Mouse (Mus musculus): ENCODE results near the gene Lrig1. TPM values are rescaled to one million over a fixed set of nuclear protein-coding genes. Genes with fewer than 3 reads are reported as not detected.

The Lrig1 gene
- total and polyA plus RNA-seq, 3 experiments = 0.58 to 0.75 TPM; not detected in 1

DNA sequence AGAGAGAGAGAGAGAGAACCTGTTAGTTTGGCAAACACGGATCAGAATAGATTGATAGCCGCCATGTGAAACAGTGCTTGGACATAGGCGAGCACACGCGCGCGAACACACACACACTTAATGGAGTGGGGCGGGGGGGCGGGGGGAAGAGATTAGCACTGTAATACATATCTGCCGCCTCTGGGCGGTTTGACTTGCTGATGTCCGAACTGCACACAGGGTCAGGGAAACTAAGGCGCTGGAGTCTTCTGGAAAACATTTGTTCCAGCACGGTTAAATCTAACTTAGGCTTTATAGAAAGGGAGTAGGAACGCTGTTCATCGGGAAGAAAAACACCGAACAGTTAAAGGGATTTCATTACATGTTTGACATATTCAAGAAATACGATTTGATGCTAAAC, 1.1 kb upstream of the Lrig1 start:
- no peaks in the 10 kb centered on the region for H3K9me3 ChIP-seq (replicated peaks; ENCODE audit: insufficient read depth, low read length)
- no peak overlapping the region for H3K9ac ChIP-seq (ENCODE audit: control insufficient read depth, low read depth, low read length, poor library complexity, severe bottlenecking)
- H3K4me3 ChIP-seq (ENCODE audit: control insufficient read depth in 1 of 2, insufficient read depth in 1 of 2, low read depth in 2 of 2, low read length in 2 of 2) = no peak overlapping the region

DNA sequence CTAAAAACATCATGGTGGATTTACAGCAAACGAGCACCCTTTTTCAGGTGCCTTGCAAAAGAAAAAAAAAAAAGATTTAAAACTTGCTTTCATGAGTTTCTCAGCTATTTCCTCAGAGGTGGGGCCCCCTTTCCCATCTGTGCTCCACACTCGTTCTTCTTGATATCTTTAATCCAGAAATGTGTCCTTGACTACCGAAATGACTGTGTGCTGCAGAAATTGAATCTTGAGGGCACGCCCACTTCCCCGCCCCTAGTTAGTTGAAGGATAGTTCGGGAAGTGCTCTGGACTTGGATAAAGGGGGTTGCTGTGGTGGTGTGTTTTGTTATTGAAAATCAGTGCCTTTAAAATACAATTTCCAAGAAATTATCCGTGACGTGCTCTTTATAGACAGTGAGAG, 654 bp upstream of the Lrig1 start:
- Histone ChIP-seq H3K4me1 (ENCODE audit: control insufficient read depth in 1 of 2, insufficient read depth in 2 of 2, low read length in 2 of 2) (no peaks in the 10 kb centered on the region; a peak in 1 of 4 replicates), H3K79me2 (ENCODE audit: control insufficient read depth, insufficient read depth, low read length, poor library complexity) (no peaks in the 10 kb centered on the region)

More for the DNA sequence above, 1.1 kb upstream of the Lrig1 start:
- TF ChIP-seq ETS1 (IDR thresholded peaks at IDR 0.05; ENCODE audit: low read depth, low read length) = no peak
- TF ChIP-seq POLR2AphosphoS2 (IDR thresholded peaks at IDR 0.05; ENCODE audit: low read length) = no peak
- no peak for TF ChIP-seq NRF1 (IDR thresholded peaks at IDR 0.05; ENCODE audit: insufficient read depth, low read depth, low read length, poor library complexity, severe bottlenecking)
- TF ChIP-seq MYC (IDR thresholded peaks at IDR 0.05; ENCODE audit: low read depth, low read length) = no peak
- no peak for TF ChIP-seq ZKSCAN1 (IDR thresholded peaks at IDR 0.05; ENCODE audit: low read depth, low read length)
- no peak for TF ChIP-seq ZC3H11A (IDR thresholded peaks at IDR 0.05; ENCODE audit: low read depth, low read length)
- TF ChIP-seq ZMIZ1 (IDR thresholded peaks at IDR 0.05; ENCODE audit: low read depth, low read length) = no peak
- TF ChIP-seq ZNF384 (IDR thresholded peaks at IDR 0.05; ENCODE audit: low read depth, low read length) = no peak
- TF ChIP-seq CHD2 (IDR thresholded peaks at IDR 0.05; ENCODE audit: low read length) = no peak
- TF ChIP-seq USF1 (IDR thresholded peaks at IDR 0.05; ENCODE audit: low read depth, low read length) = no peak
- no peak for TF ChIP-seq BHLHE40 (IDR thresholded peaks at IDR 0.05; ENCODE audit: borderline replicate concordance, low read depth, low read length)
- no peak for TF ChIP-seq MEF2A (IDR thresholded peaks at IDR 0.05; ENCODE audit: extremely low read depth, insufficient replicate concordance, low read depth, low read length, poor library complexity, severe bottlenecking)
- TF ChIP-seq POLR2AphosphoS5 (IDR thresholded peaks at IDR 0.05; ENCODE audit: borderline replicate concordance, low read depth, low read length) = no peak
- no peak for TF ChIP-seq ELF1 (IDR thresholded peaks at IDR 0.05; ENCODE audit: low read depth, low read length)
- no peak for TF ChIP-seq TAL1 (IDR thresholded peaks at IDR 0.05; ENCODE audit: low read length)
- TF ChIP-seq SIN3A (IDR thresholded peaks at IDR 0.05; ENCODE audit: low read length) = no peak
- no peaks in the 10 kb centered on the region for H3K79me2 ChIP-seq (ENCODE audit: control insufficient read depth, insufficient read depth, low read length, poor library complexity)
- no peaks in the 10 kb centered on the region; a peak in 1 of 4 replicates for H3K4me1 ChIP-seq (ENCODE audit: control insufficient read depth in 1 of 2, insufficient read depth in 2 of 2, low read length in 2 of 2)
- H3K36me3 ChIP-seq (ENCODE audit: control insufficient read depth in 1 of 2, insufficient read depth in 2 of 2, low read length in 2 of 2) = no peaks in the 10 kb centered on the region
- no peak for DNase-seq (ENCODE audit: low read depth, low spot score)
- no peaks in the 10 kb centered on the region for H3K27me3 ChIP-seq (ENCODE audit: control insufficient read depth in 1 of 2, insufficient read depth in 2 of 2, low read length in 2 of 2)
- H3K27ac ChIP-seq (ENCODE audit: control insufficient read depth, low read depth, low read length) = no peak overlapping the region

More for the DNA sequence above, 654 bp upstream of the Lrig1 start:
- no peak for DNase-seq (ENCODE audit: low read depth, low spot score)
- H3K9me3 ChIP-seq (replicated peaks; ENCODE audit: insufficient read depth, low read length) = no peaks in the 10 kb centered on the region
- H3K9ac ChIP-seq (ENCODE audit: control insufficient read depth, low read depth, low read length, poor library complexity, severe bottlenecking) = no peak overlapping the region
- no peaks in the 10 kb centered on the region for H3K27me3 ChIP-seq (ENCODE audit: control insufficient read depth in 1 of 2, insufficient read depth in 2 of 2, low read length in 2 of 2)
- no peak overlapping the region for H3K4me3 ChIP-seq (ENCODE audit: control insufficient read depth in 1 of 2, insufficient read depth in 1 of 2, low read depth in 2 of 2, low read length in 2 of 2)
- no peak for TF ChIP-seq EP300 (IDR thresholded peaks at IDR 0.05; ENCODE audit: low read depth in 1 of 2, low read length in 2 of 2)
- TF ChIP-seq POLR2AphosphoS5 (IDR thresholded peaks at IDR 0.05; ENCODE audit: borderline replicate concordance, low read depth, low read length) = no peak
- TF ChIP-seq TBP (IDR thresholded peaks at IDR 0.05; ENCODE audit: low read depth, low read length) = no peak
- no peak for TF ChIP-seq MAX (IDR thresholded peaks at IDR 0.05; ENCODE audit: low read length)
- no peak for TF ChIP-seq KAT2A (conservative IDR thresholded peaks at IDR 0.05; ENCODE audit: low read depth, low read length)
- no peak for TF ChIP-seq MEF2A (IDR thresholded peaks at IDR 0.05; ENCODE audit: extremely low read depth, insufficient replicate concordance, low read depth, low read length, poor library complexity, severe bottlenecking)
- no peak for TF ChIP-seq MYB (IDR thresholded peaks at IDR 0.05; ENCODE audit: low read depth, low read length)
- no peak for TF ChIP-seq ZC3H11A (IDR thresholded peaks at IDR 0.05; ENCODE audit: low read depth, low read length)
- TF ChIP-seq NELFE (IDR thresholded peaks at IDR 0.05; ENCODE audit: low read depth, low read length) = no peak
- TF ChIP-seq JUND (IDR thresholded peaks at IDR 0.05; ENCODE audit: low read depth, low read length) = no peak
- H3K36me3 ChIP-seq (ENCODE audit: control insufficient read depth in 1 of 2, insufficient read depth in 2 of 2, low read length in 2 of 2) = no peaks in the 10 kb centered on the region
- H3K27ac ChIP-seq (ENCODE audit: control insufficient read depth, low read depth, low read length) = no peak overlapping the region
